Mouse (Mus musculus): ENCODE measurements around the gene Irs2.

- no peak for TF ChIP-seq CTCF (IDR thresholded peaks at IDR 0.05; ENCODE audit: extremely low read depth, insufficient read length, insufficient replicate concordance, low read depth, low read length)
- TF ChIP-seq POLR2A (IDR thresholded peaks at IDR 0.05; ENCODE audit: low read depth, low read length), result no peak
Observed at GRCm38 (mm10) chr8:10992081-10992480, 16.2 kb downstream of the Irs2 start.

All from small intestine, adult 2 months (tissue).